Mouse (Mus musculus) MEL (cell line): ENCODE data around the gene Rspry1. TPM values are rescaled to one million over a fixed set of nuclear protein-coding genes. Genes with fewer than 3 reads are reported as not detected.

Experiments used
- DNase-seq: peaks from one replicate; pipeline ENCODE4 v3.0.0; 2011; ENCODE audit warnings: low read depth, low spot score
- H3K27ac ChIP-seq: 2 replicates; pipeline ENCODE4 v1.5.1; 2012; ENCODE audit warnings: low read depth, mild to moderate bottlenecking, control low read depth, low read length, moderate library complexity; ENCODE audit not compliant: control insufficient read depth
- H3K27me3 ChIP-seq, 2 experiments: fragments of 150-350 bp in 1 of 2; sonication (generic) in 1 of 2; 2 replicates each; pipeline ENCODE4 v1.6.1; 2012; ENCODE audit warnings: low read length in 2 of 2, mild to moderate bottlenecking in 2 of 2, improper control_type of control experiment in 1 of 2, moderate library complexity in 1 of 2; ENCODE audit not compliant: insufficient read depth in 2 of 2, control insufficient read depth in 1 of 2
- H3K36me3 ChIP-seq, 2 experiments: 2 replicates each; pipeline ENCODE4 v1.6.1; 2012 to 2014; ENCODE audit warnings: low read length in 2 of 2, improper control_type of control experiment in 1 of 2, inconsistent platforms in 1 of 2, mild to moderate bottlenecking in 1 of 2; ENCODE audit not compliant: insufficient read depth in 2 of 2, control insufficient read depth in 1 of 2
- H3K4me1 ChIP-seq, 2 experiments: fragments of 150-350 bp in 1 of 2; sonication (generic) in 1 of 2; 2 replicates each; pipeline ENCODE4 v1.6.1; 2012; ENCODE audit warnings: low read length in 2 of 2, improper control_type of control experiment in 1 of 2, mild to moderate bottlenecking in 1 of 2; ENCODE audit not compliant: insufficient read depth in 2 of 2, control insufficient read depth in 1 of 2
- H3K4me3 ChIP-seq, 2 experiments: fragments of 150-350 bp in 1 of 2; sonication (generic) in 1 of 2; 2 replicates each; pipeline ENCODE4 v1.5.1; 2012; ENCODE audit warnings: low read depth in 2 of 2, low read length in 2 of 2, mild to moderate bottlenecking in 2 of 2, moderate library complexity in 2 of 2, control low read depth in 1 of 2, improper control_type of control experiment in 1 of 2; ENCODE audit not compliant: control insufficient read depth in 1 of 2, insufficient read depth in 1 of 2
- H3K79me2 ChIP-seq: 2 replicates; pipeline ENCODE4 v1.6.1; 2012; ENCODE audit warnings: mild to moderate bottlenecking, low read length, moderate library complexity; ENCODE audit not compliant: control insufficient read depth, poor library complexity, insufficient read depth
- H3K9ac ChIP-seq: 2 replicates; pipeline ENCODE4 v1.6.1; 2012; ENCODE audit warnings: low read depth, mild to moderate bottlenecking, control low read depth, low read length, moderate library complexity; ENCODE audit not compliant: control insufficient read depth, poor library complexity, severe bottlenecking
- H3K9me3 ChIP-seq: fragments of 150-350 bp; sonication (generic); replicated peaks from 2 replicates; pipeline ENCODE4 v1.6.1; 2012; ENCODE audit warnings: mild to moderate bottlenecking, low read length, improper control_type of control experiment, moderate library complexity; ENCODE audit not compliant: insufficient read depth
- CHD2 ChIP-seq: IDR thresholded peaks from 2 replicates; pipeline ENCODE4 v1.6.1; 2011; ENCODE audit warnings: low read length, improper control_type of control experiment
- CTCF ChIP-seq, 3 experiments: IDR thresholded peaks in 2 of 3; conservative IDR thresholded peaks in 1 of 3; 2 replicates each; pipeline ENCODE4 v1.5.1; 2011 to 2012; ENCODE audit warnings: low read length in 3 of 3, low read depth in 2 of 3, mild to moderate bottlenecking in 2 of 3, improper control_type of control experiment in 1 of 3, inconsistent platforms in 1 of 3, mixed read lengths in 1 of 3, moderate library complexity in 1 of 3; ENCODE audit not compliant: control insufficient read depth in 1 of 3, insufficient read depth in 1 of 3, poor library complexity in 1 of 3, severe bottlenecking in 1 of 3
- E2F4 ChIP-seq: IDR thresholded peaks from 2 replicates; pipeline ENCODE4 v1.6.1; 2011; ENCODE audit warnings: low read depth, low read length, improper control_type of control experiment, borderline replicate concordance
- GABPA ChIP-seq: IDR thresholded peaks from 2 replicates; pipeline ENCODE4 v1.6.1; 2012; ENCODE audit warnings: low read depth, mild to moderate bottlenecking, inconsistent platforms, low read length, improper control_type of control experiment, moderate library complexity
- HCFC1 ChIP-seq: IDR thresholded peaks from 2 replicates; pipeline ENCODE4 v1.6.1; 2012; ENCODE audit warnings: low read depth, mild to moderate bottlenecking, inconsistent platforms, low read length, improper control_type of control experiment, moderate library complexity
- KAT2A ChIP-seq: conservative IDR thresholded peaks from 2 replicates; pipeline ENCODE4 v1.6.1; 2012; ENCODE audit warnings: low read depth, low read length, improper control_type of control experiment, inconsistent platforms
- MAX ChIP-seq: IDR thresholded peaks from 2 replicates; pipeline ENCODE4 v1.6.1; 2011; ENCODE audit warnings: low read length, improper control_type of control experiment
- MYB ChIP-seq: IDR thresholded peaks from 2 replicates; pipeline ENCODE4 v1.6.1; 2011; ENCODE audit warnings: mild to moderate bottlenecking, low read depth, low read length, improper control_type of control experiment
- MYC ChIP-seq: IDR thresholded peaks from 2 replicates; pipeline ENCODE4 v1.6.1; 2011; ENCODE audit warnings: low read depth, mild to moderate bottlenecking, low read length, improper control_type of control experiment, moderate library complexity
- NELFE ChIP-seq: IDR thresholded peaks from 2 replicates; pipeline ENCODE4 v1.6.1; 2011; ENCODE audit warnings: low read depth, low read length, improper control_type of control experiment
- NRF1 ChIP-seq: IDR thresholded peaks from 2 replicates; pipeline ENCODE4 v1.6.1; 2014; ENCODE audit warnings: low read depth, mild to moderate bottlenecking, inconsistent platforms, low read length, improper control_type of control experiment, moderate library complexity; ENCODE audit not compliant: poor library complexity, insufficient read depth, severe bottlenecking
- POLR2AphosphoS2 ChIP-seq: IDR thresholded peaks from 2 replicates; pipeline ENCODE4 v1.6.1; 2011; ENCODE audit warnings: low read length, improper control_type of control experiment
- POLR2AphosphoS5 ChIP-seq: IDR thresholded peaks from 2 replicates; pipeline ENCODE4 v1.6.1; 2012; ENCODE audit warnings: low read depth, borderline replicate concordance, mild to moderate bottlenecking, inconsistent platforms, low read length, moderate library complexity, mixed read lengths
- RAD21 ChIP-seq: IDR thresholded peaks from 2 replicates; pipeline ENCODE4 v1.6.1; 2011; ENCODE audit warnings: mild to moderate bottlenecking, low read depth, low read length, improper control_type of control experiment
- RCOR1 ChIP-seq: IDR thresholded peaks from 2 replicates; pipeline ENCODE4 v1.6.1; 2012; ENCODE audit warnings: low read depth, mild to moderate bottlenecking, inconsistent platforms, low read length, improper control_type of control experiment
- SIN3A ChIP-seq: IDR thresholded peaks from 2 replicates; pipeline ENCODE4 v1.6.1; 2012; ENCODE audit warnings: low read length, improper control_type of control experiment, inconsistent platforms
- SMC3 ChIP-seq: IDR thresholded peaks from 2 replicates; pipeline ENCODE4 v1.6.1; 2011; ENCODE audit warnings: low read depth, low read length, improper control_type of control experiment
- TBP ChIP-seq: IDR thresholded peaks from 2 replicates; pipeline ENCODE4 v1.8.0; 2011; ENCODE audit warnings: low read depth, low read length, improper control_type of control experiment
- TCF12 ChIP-seq: IDR thresholded peaks from 2 replicates; pipeline ENCODE4 v1.6.1; 2014; ENCODE audit warnings: low read depth, mild to moderate bottlenecking, inconsistent platforms, low read length, improper control_type of control experiment, moderate library complexity
- UBTF ChIP-seq: IDR thresholded peaks from 2 replicates; pipeline ENCODE4 v1.6.1; 2012; ENCODE audit warnings: low read depth, mild to moderate bottlenecking, inconsistent platforms, low read length, improper control_type of control experiment, moderate library complexity, borderline replicate concordance; ENCODE audit not compliant: insufficient read depth
- USF2 ChIP-seq, 2 experiments: IDR thresholded peaks; 2 replicates each; pipeline ENCODE4 v1.6.1; 2011 to 2012; ENCODE audit warnings: improper control_type of control experiment in 2 of 2, low read length in 2 of 2, borderline replicate concordance in 1 of 2, inconsistent platforms in 1 of 2, low read depth in 1 of 2, mild to moderate bottlenecking in 1 of 2; ENCODE audit not compliant: insufficient read depth in 1 of 2
- ZC3H11A ChIP-seq: IDR thresholded peaks from 2 replicates; pipeline ENCODE4 v1.6.1; 2012; ENCODE audit warnings: low read depth, mild to moderate bottlenecking, inconsistent platforms, low read length, improper control_type of control experiment
- ZKSCAN1 ChIP-seq: IDR thresholded peaks from 2 replicates; pipeline ENCODE4 v1.6.1; 2012; ENCODE audit warnings: low read depth, mild to moderate bottlenecking, inconsistent platforms, low read length, improper control_type of control experiment, moderate library complexity
- ZMIZ1 ChIP-seq: IDR thresholded peaks from 2 replicates; pipeline ENCODE4 v1.6.1; 2012; ENCODE audit warnings: low read depth, mild to moderate bottlenecking, inconsistent platforms, low read length, improper control_type of control experiment, moderate library complexity
- polyA plus RNA-seq, 2 experiments: library from polyadenylated mRNA; stranded (reverse) in 1 of 2; unstranded in 1 of 2; fragments of >175 nt in 1 of 2; fragments of >200 nt in 1 of 2; gene quantifications; 2 replicates each; pipeline versions ENCODE4 v1.2.1 to v1.2.4; 2012; ENCODE audit warnings: low replicate concordance in 2 of 2, low read depth in 1 of 2; ENCODE audit not compliant: insufficient read length in 2 of 2, insufficient read depth in 1 of 2, missing spikeins in 1 of 2
- total RNA-seq: library from RNA; depleted of rRNA; stranded (reverse); fragments of 300-350 nt; gene quantifications from 2 replicates; pipeline ENCODE4 v1.2.3, GENCODE M21; 2012

Rspry1 gene
- total and polyA plus RNA-seq, 3 experiments, result 24.5 to 32.2 TPM; not detected in 1

DNA sequence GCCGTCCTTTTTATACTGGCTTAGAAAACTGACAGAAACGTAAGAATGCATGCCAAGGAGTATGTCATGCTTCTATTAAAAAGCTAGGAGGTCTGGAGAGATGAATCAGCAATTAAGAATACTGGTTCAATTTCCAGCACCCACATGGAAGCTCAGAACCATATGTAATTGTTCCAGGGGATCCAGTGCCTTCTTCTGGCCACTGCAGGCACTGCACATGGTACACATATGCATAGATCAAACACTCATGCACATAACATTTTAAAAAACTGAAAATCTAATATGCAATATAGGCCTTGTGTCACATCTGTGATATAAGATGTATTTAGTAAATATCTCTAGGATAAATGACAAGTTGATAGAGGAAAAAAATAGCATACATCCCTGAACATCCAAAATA is 56.3 kb downstream of the Rspry1 start:
- H3K9ac ChIP-seq, result no peak overlapping the region
- H3K79me2 ChIP-seq, result no peaks in the 10 kb centered on the region
- DNase-seq, result peak; percentile 48
- no peak overlapping the region for H3K27ac ChIP-seq
- H3K4me1 ChIP-seq, result peaks cover 3 to 14% of the 10 kb centered on the region in 2 experiments
- H3K27me3 ChIP-seq, result no peaks in the 10 kb centered on the region
- TF ChIP-seq UBTF (no peak), ZKSCAN1 (no peak), MYC (peak; percentile 51; the same call in 1 of the 2 replicates), RAD21 (peak; percentile 54), MYB (no peak), USF2 (IDR thresholded peaks at IDR 0.05; ENCODE audit: borderline replicate concordance in 1 of 2, insufficient read depth in 1 of 2, low read depth in 1 of 2, low read length in 2 of 2) (no peak), POLR2AphosphoS2 (no peak), RCOR1 (no peak), CHD2 (no peak), ZC3H11A (0 out of 2 replicates have a peak, but pooled peaks have one; percentile 22), POLR2AphosphoS5 (no peak), E2F4 (no peak), SIN3A (no peak), MAX (no peak), NELFE (no peak), GABPA (no peak), TCF12 (no peak), HCFC1 (no peak), CTCF (IDR thresholded peaks at IDR 0.05 in 2 of 3, conservative IDR thresholded peaks at IDR 0.05 in 1 of 3; ENCODE audit: control insufficient read depth in 1 of 3, insufficient read depth in 1 of 3, low read depth in 2 of 3, low read length in 3 of 3, poor library complexity in 1 of 3, severe bottlenecking in 1 of 3) (peak; percentile 44 to 61 (median 48)), NRF1 (no peak), KAT2A (no peak), SMC3 (peak; percentile 71), ZMIZ1 (no peak), TBP (no peak)
- peaks cover 12 to 14% of the 10 kb centered on the region in 2 experiments for H3K36me3 ChIP-seq
- H3K9me3 ChIP-seq, result no peaks in the 10 kb centered on the region
- no peak overlapping the region for H3K4me3 ChIP-seq
